ENCODE assay signal across 11 mouse cellular contexts in the genomic region with DNA sequence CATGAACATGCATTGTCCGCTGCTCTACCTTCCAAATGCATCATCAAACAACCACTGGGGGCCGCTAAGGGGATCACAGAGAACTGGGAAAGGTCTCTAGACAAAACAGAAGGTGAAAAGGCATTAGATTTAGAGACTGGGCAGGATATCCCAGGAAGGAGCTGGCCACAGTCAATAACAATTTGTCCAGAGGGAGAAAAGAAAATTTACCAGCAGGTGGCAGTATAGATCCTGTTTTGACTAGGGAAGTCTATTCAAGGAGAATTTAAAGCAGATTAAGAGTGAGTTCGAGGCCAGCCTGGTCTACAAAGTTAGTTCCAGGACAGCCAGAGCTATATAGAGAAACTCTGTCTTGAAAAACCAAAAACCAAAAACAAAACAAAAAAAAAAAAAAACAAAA.
DNase-seq lines count a peak whose midpoint lies in the region; ATAC-seq and TF ChIP-seq lines count a peak whose summit lies in the region.
"Had no signal": no experiment of that assay in that cellular context is flagged by ENCODE, and none has a peak within 500 bp of the region (broad histone marks: within the 10 kb centered on the region; RNA-seq: fewer than 3 reads in every experiment).

No protein-coding gene starts in this region.

- no peak overlapping the region for H3K9ac ChIP-seq in forebrain, postnatal 0 days
- no peak overlapping the region for H3K9ac ChIP-seq in forebrain, embryonic 13.5 days
- H3K9ac ChIP-seq in ES-E14 (ENCODE audit: insufficient read depth, low read depth, low read length, poor library complexity, severe bottlenecking), result no peak overlapping the region
- H3K9ac ChIP-seq: embryonic facial prominence, embryonic 13.5 days; liver, embryonic 15.5 days had no signal

- no peak overlapping the region for H3K4me2 ChIP-seq in forebrain, postnatal 0 days (ENCODE audit: low read depth)
- H3K4me2 ChIP-seq in forebrain, embryonic 13.5 days, result no peak overlapping the region
- H3K4me2 ChIP-seq: embryonic facial prominence, embryonic 13.5 days; liver, embryonic 15.5 days had no signal

- no peak for ATAC-seq in forebrain, postnatal 0 days
- no peak for ATAC-seq in forebrain, embryonic 13.5 days

- intact Hi-C loops in left cerebral cortex, postnatal 4 days (cut with DNase I), result no loop called here
- intact Hi-C loops in left cerebral cortex, postnatal 36 days (cut with DNase I), result no loop called here

- in situ Hi-C loops in ES-E14 (cut with MboI; ENCODE audit: low sequenced_read_pairs in 2 of 2, unreplicated experiment in 2 of 2), result loop anchor here (5.0 to 10.0 kb wide), 2 partner anchors 326 to 328 kb away; no protein-coding TSS in a partner anchor

- no peak overlapping the region for H3K4me3 ChIP-seq in forebrain, postnatal 0 days (ENCODE audit: low read depth, low read length)
- H3K4me3 ChIP-seq in forebrain, embryonic 13.5 days, result no peak overlapping the region
- no peak overlapping the region for H3K4me3 ChIP-seq in ES-E14 (ENCODE audit: insufficient read depth in 1 of 2, low read depth in 1 of 2, low read length in 2 of 2, poor library complexity in 1 of 2, severe bottlenecking in 1 of 2)
- H3K4me3 ChIP-seq: embryonic facial prominence, embryonic 13.5 days; liver, embryonic 15.5 days had no signal

- 0 out of 2 replicates have a peak, but pooled peaks have one; percentile 31 for TF ChIP-seq CTCF in forebrain, postnatal 0 days (IDR thresholded peaks at IDR 0.05; ENCODE audit: low read depth)

- H3K27ac ChIP-seq in forebrain, postnatal 0 days (ENCODE audit: low read depth, low read length), result no peak overlapping the region
- H3K27ac ChIP-seq in forebrain, embryonic 13.5 days, result no peak overlapping the region
- no peak overlapping the region for H3K27ac ChIP-seq in ES-E14 (ENCODE audit: insufficient read depth, low read depth, low read length, poor library complexity, severe bottlenecking)
- H3K27ac ChIP-seq: embryonic facial prominence, embryonic 13.5 days; liver, embryonic 15.5 days had no signal

- peak; percentile 6 for DNase-seq in forebrain, postnatal 0 days
- DNase-seq in left cerebral cortex, postnatal 4 days, result peak; percentile 1
- DNase-seq in left cerebral cortex, postnatal 36 days (ENCODE audit: low spot score in 2 of 2), result no peak
- DNase-seq in ES-E14 (ENCODE audit: low read depth, low spot score), result peak; percentile 45
- DNase-seq in kidney, postnatal 4 days, result peak; percentile 2 to 7
- no peak for DNase-seq in urinary bladder, adult 2 months (ENCODE audit: low spot score)
- no peak for DNase-seq in adrenal gland, adult 18-20 months (ENCODE audit: low spot score in 2 of 2)
- DNase-seq: thymus, adult 2 months had no signal

- no peaks in the 10 kb centered on the region for H3K9me3 ChIP-seq in forebrain, postnatal 0 days (ENCODE audit: low read length)
- no peaks in the 10 kb centered on the region for H3K9me3 ChIP-seq in forebrain, embryonic 13.5 days (replicated peaks)
- H3K9me3 ChIP-seq in ES-E14 (ENCODE audit: control insufficient read depth, insufficient read depth, low read depth, low read length), result no peaks in the 10 kb centered on the region
- H3K9me3 ChIP-seq: embryonic facial prominence, embryonic 13.5 days; liver, embryonic 15.5 days had no signal

- no peaks in the 10 kb centered on the region for H3K27me3 ChIP-seq in forebrain, postnatal 0 days (ENCODE audit: insufficient read depth, low read length)
- no peaks in the 10 kb centered on the region for H3K27me3 ChIP-seq in forebrain, embryonic 13.5 days
- H3K27me3 ChIP-seq: embryonic facial prominence, embryonic 13.5 days; liver, embryonic 15.5 days had no signal

- no peaks in the 10 kb centered on the region for H3K36me3 ChIP-seq in forebrain, postnatal 0 days (ENCODE audit: insufficient read depth)
- H3K36me3 ChIP-seq in forebrain, embryonic 13.5 days (ENCODE audit: poor library complexity, severe bottlenecking), result no peaks in the 10 kb centered on the region
- no peaks in the 10 kb centered on the region for H3K36me3 ChIP-seq in ES-E14 (ENCODE audit: control insufficient read depth, insufficient read depth, low read length, poor library complexity, severe bottlenecking)
- H3K36me3 ChIP-seq: liver, embryonic 15.5 days had no signal

- no peaks in the 10 kb centered on the region for H3K4me1 ChIP-seq in forebrain, postnatal 0 days (ENCODE audit: insufficient read depth)
- H3K4me1 ChIP-seq in forebrain, embryonic 13.5 days, result no peaks in the 10 kb centered on the region
- no peaks in the 10 kb centered on the region for H3K4me1 ChIP-seq in ES-E14 (ENCODE audit: control insufficient read depth in 2 of 2, insufficient read depth in 2 of 2, low read length in 2 of 2, poor library complexity in 1 of 2)
- H3K4me1 ChIP-seq: liver, embryonic 15.5 days had no signal

- 57% methylated on average over 3 of the region's 3 CpGs for WGBS in forebrain, postnatal 0 days
- WGBS in forebrain, embryonic 13.5 days, result 56% methylated on average over 3 of the region's 3 CpGs

TF ChIP-seq in ES-E14, 5 proteins besides CTCF, POLR2A, EP300 and RAD21:
- TF ChIP-seq MAFK (IDR thresholded peaks at IDR 0.05; ENCODE audit: insufficient read depth, low read depth, low read length), result no peak
- no peak for TF ChIP-seq CHD2 (IDR thresholded peaks at IDR 0.05; ENCODE audit: low read depth, low read length)
- peak; percentile 47; the same call in 1 of the 2 replicates for TF ChIP-seq ZC3H11A (IDR thresholded peaks at IDR 0.05; ENCODE audit: borderline replicate concordance, low read depth, low read length)
- no peak for TF ChIP-seq ZNF384 (IDR thresholded peaks at IDR 0.05; ENCODE audit: low read depth, low read length)
- no peak for TF ChIP-seq HCFC1 (IDR thresholded peaks at IDR 0.05; ENCODE audit: borderline replicate concordance, insufficient read depth, low read length)

Comparison
In these comparisons a context has a peak if more than half of its experiments do, and no peak if none do; other contexts are left out.
1. DNase-seq: peak in forebrain, postnatal 0 days (single experiment), left cerebral cortex, postnatal 4 days (single experiment), ES-E14 (single experiment) and kidney, postnatal 4 days (2 of 2); none in left cerebral cortex, postnatal 36 days (0 of 2), urinary bladder, adult 2 months (single experiment) and adrenal gland, adult 18-20 months (0 of 2).